Mouse (Mus musculus): Measurements from ENCODE around the gene Cnpy2. TPM values are rescaled to one million over a fixed set of nuclear protein-coding genes. Genes with fewer than 3 reads are reported as not detected.
A peak's percentile ranks its signal among the peaks of the same experiment; 100 is the strongest.

Cnpy2 gene
- total and polyA plus RNA-seq, 3 experiments: 57.9 to 74.0 (median 60.5) TPM

GRCm38 (mm10) chr10:128340257-128340656, 18.0 kb downstream of the Cnpy2 start:
- Histone ChIP-seq H3K4me3 (ENCODE audit: low read depth, low read length) (no peak overlapping the region), H3K36me3 (replicated peaks) (peaks cover 41% of the 10 kb centered on the region), H3K4me1 (ENCODE audit: insufficient read depth, low read depth, low read length) (peaks cover 82% of the 10 kb centered on the region), H3K27me3 (ENCODE audit: insufficient read depth, low read length) (no peaks in the 10 kb centered on the region), H3K9me3 (replicated peaks) (no peaks in the 10 kb centered on the region)
- ATAC-seq (ENCODE audit: extremely low read depth, insufficient number of reproducible peaks, low FRiP score, poor library complexity, severe bottlenecking) (no peak), DNase-seq (ENCODE audit: low spot score) (no peak)
- TF ChIP-seq POLR2AphosphoS5 (IDR thresholded peaks at IDR 0.05; ENCODE audit: insufficient replicate concordance, low read depth, low read length): no peak
- no peak for TF ChIP-seq CTCF (IDR thresholded peaks at IDR 0.05; ENCODE audit: low read depth, low read length)
- TF ChIP-seq GATA1 (IDR thresholded peaks at IDR 0.05; ENCODE audit: borderline replicate concordance, low read length): no peak
- TF ChIP-seq TAL1 (conservative IDR thresholded peaks at IDR 0.05; ENCODE audit: low read depth, low read length): no peak
- no peak for TF ChIP-seq GATA2 (IDR thresholded peaks at IDR 0.05; ENCODE audit: borderline replicate concordance, low read depth, low read length)

DNA sequence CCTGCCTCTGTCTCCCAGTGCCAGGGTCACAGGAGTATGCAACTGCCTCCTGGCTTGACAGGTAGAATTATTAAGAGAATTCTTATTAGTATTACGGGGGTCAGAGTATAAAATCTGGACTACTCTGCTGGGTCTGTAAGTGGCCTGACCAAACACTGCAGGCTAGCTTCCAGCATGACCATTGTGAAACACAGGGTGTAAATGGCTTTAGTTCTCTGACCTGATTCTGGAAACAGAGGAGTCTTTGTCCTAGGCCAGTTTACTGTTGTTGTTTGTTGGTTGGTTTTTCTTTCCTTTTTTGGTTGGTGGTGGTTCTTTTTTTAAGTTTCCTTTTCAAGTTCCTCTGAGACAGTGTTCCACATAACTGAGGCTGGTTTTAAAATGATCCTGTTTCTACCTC, 21.2 kb downstream of the Cnpy2 start:
- DNase-seq (ENCODE audit: low spot score) (no peak), ATAC-seq (ENCODE audit: extremely low read depth, insufficient number of reproducible peaks, low FRiP score, poor library complexity, severe bottlenecking) (no peak)
- TF ChIP-seq CTCF (IDR thresholded peaks at IDR 0.05; ENCODE audit: low read depth, low read length) (no peak), TAL1 (conservative IDR thresholded peaks at IDR 0.05; ENCODE audit: low read depth, low read length) (no peak), POLR2AphosphoS5 (IDR thresholded peaks at IDR 0.05; ENCODE audit: insufficient replicate concordance, low read depth, low read length) (no peak), GATA2 (IDR thresholded peaks at IDR 0.05; ENCODE audit: borderline replicate concordance, low read depth, low read length) (no peak), GATA1 (IDR thresholded peaks at IDR 0.05; ENCODE audit: borderline replicate concordance, low read length) (no peak)
- Histone ChIP-seq H3K27me3 (ENCODE audit: insufficient read depth, low read length) (no peaks in the 10 kb centered on the region), H3K4me3 (ENCODE audit: low read depth, low read length) (no peak overlapping the region; the same call in 1 of the 2 replicates), H3K36me3 (replicated peaks) (peaks cover 61% of the 10 kb centered on the region), H3K4me1 (ENCODE audit: insufficient read depth, low read depth, low read length) (peaks cover 75% of the 10 kb centered on the region), H3K9me3 (replicated peaks) (no peaks in the 10 kb centered on the region)

DNA sequence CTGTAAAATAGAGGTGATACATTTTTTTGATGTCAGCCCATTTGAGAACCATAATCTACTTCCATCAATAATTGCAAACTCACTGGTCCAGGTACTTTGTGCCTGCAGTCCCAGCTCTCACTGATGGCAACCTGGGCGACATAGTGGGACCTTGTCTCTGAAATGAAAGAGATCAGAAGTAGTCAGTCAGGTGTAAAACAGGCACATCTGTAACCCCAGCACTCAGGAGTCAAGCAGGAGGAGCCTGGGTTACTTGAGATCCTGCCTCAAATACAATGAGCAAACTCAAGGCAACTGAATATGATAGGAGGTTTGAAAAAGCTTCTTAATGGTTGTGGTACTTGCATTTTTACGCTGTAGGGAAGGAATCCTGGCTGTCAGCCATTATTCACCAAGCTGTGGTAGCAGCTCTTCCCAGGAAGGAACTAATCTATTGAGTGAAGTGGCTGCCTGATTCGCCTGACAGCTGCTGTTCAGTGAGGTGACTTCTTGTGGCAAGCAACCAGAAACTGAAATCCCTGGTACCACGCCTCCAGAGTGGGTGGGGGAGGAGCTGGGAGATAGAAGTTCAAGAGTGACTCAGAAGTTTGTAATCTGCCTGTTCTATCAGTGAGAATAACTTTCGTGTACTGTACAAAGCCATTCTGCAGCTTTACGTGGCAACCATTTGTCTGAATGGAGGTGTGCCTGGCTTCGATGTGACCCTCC, 22.5 kb downstream of the Cnpy2 start:
- peak; percentile 96 for ATAC-seq (ENCODE audit: extremely low read depth, insufficient number of reproducible peaks, low FRiP score, poor library complexity, severe bottlenecking)
- H3K27me3 ChIP-seq (ENCODE audit: insufficient read depth, low read length): no peaks in the 10 kb centered on the region
- TF ChIP-seq POLR2AphosphoS5 (IDR thresholded peaks at IDR 0.05; ENCODE audit: insufficient replicate concordance, low read depth, low read length): no peak
- no peak for TF ChIP-seq CTCF (IDR thresholded peaks at IDR 0.05; ENCODE audit: low read depth, low read length)
- TF ChIP-seq GATA2 (IDR thresholded peaks at IDR 0.05; ENCODE audit: borderline replicate concordance, low read depth, low read length): no peak
- TF ChIP-seq GATA1 (IDR thresholded peaks at IDR 0.05; ENCODE audit: borderline replicate concordance, low read length): no peak
- TF ChIP-seq TAL1 (conservative IDR thresholded peaks at IDR 0.05; ENCODE audit: low read depth, low read length): no peak
- H3K9me3 ChIP-seq (replicated peaks): no peaks in the 10 kb centered on the region
- DNase-seq (ENCODE audit: low spot score): peak; percentile 63
- H3K4me3 ChIP-seq (ENCODE audit: low read depth, low read length): peak overlapping the region; percentile 53; the same call in 1 of the 2 replicates
- H3K4me1 ChIP-seq (ENCODE audit: insufficient read depth, low read depth, low read length): peaks cover 62% of the 10 kb centered on the region
- peaks cover 62% of the 10 kb centered on the region for H3K36me3 ChIP-seq (replicated peaks)

DNA sequence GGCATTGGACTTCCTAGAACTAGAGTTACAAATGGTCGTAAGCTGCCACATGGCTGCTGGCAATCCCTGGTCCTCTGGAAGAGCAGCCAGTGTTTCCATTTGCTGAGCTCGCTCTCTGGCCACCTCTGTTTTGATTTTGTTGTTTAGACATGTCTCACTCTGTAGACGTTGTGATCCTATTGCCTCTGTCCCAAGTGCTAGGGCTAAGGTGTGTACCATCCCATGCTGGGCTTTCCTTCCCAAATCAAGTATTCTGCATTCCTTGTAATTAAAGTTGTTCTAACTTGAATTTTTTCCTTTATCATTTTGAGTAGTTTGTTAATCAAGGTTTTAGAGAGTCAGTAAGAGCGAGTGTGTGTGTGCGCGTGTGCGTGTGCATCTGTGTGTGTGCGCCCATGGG, 25.3 kb downstream of the Cnpy2 start:
- DNase-seq (ENCODE audit: low spot score): no peak
- TF ChIP-seq GATA2 (IDR thresholded peaks at IDR 0.05; ENCODE audit: borderline replicate concordance, low read depth, low read length) (no peak), CTCF (IDR thresholded peaks at IDR 0.05; ENCODE audit: low read depth, low read length) (no peak), GATA1 (IDR thresholded peaks at IDR 0.05; ENCODE audit: borderline replicate concordance, low read length) (no peak), TAL1 (conservative IDR thresholded peaks at IDR 0.05; ENCODE audit: low read depth, low read length) (no peak), POLR2AphosphoS5 (IDR thresholded peaks at IDR 0.05; ENCODE audit: insufficient replicate concordance, low read depth, low read length) (no peak)
- Histone ChIP-seq H3K4me1 (ENCODE audit: insufficient read depth, low read depth, low read length) (peaks cover 39% of the 10 kb centered on the region), H3K36me3 (replicated peaks) (peaks cover 69% of the 10 kb centered on the region), H3K9me3 (replicated peaks) (no peaks in the 10 kb centered on the region), H3K27me3 (ENCODE audit: insufficient read depth, low read length) (no peaks in the 10 kb centered on the region), H3K4me3 (ENCODE audit: low read depth, low read length) (no peak overlapping the region)
- ATAC-seq (ENCODE audit: extremely low read depth, insufficient number of reproducible peaks, low FRiP score, poor library complexity, severe bottlenecking): no peak

GRCm38 (mm10) chr10:128358796-128359195, 36.5 kb downstream of the Cnpy2 start:
- 0 out of 2 replicates have a peak, but pooled peaks cover 3% of the 10 kb centered on the region for H3K4me1 ChIP-seq (ENCODE audit: insufficient read depth, low read depth, low read length)
- H3K36me3 ChIP-seq (replicated peaks): peaks cover 90% of the 10 kb centered on the region
- no peak overlapping the region for H3K4me3 ChIP-seq (ENCODE audit: low read depth, low read length)
- DNase-seq (ENCODE audit: low spot score): no peak
- no peaks in the 10 kb centered on the region for H3K27me3 ChIP-seq (ENCODE audit: insufficient read depth, low read length)
- ATAC-seq (ENCODE audit: extremely low read depth, insufficient number of reproducible peaks, low FRiP score, poor library complexity, severe bottlenecking): no peak
- TF ChIP-seq GATA2 (IDR thresholded peaks at IDR 0.05; ENCODE audit: borderline replicate concordance, low read depth, low read length): no peak
- no peak for TF ChIP-seq GATA1 (IDR thresholded peaks at IDR 0.05; ENCODE audit: borderline replicate concordance, low read length)
- peak; percentile 40 for TF ChIP-seq CTCF (IDR thresholded peaks at IDR 0.05; ENCODE audit: low read depth, low read length)
- TF ChIP-seq POLR2AphosphoS5 (IDR thresholded peaks at IDR 0.05; ENCODE audit: insufficient replicate concordance, low read depth, low read length): no peak
- no peak for TF ChIP-seq TAL1 (conservative IDR thresholded peaks at IDR 0.05; ENCODE audit: low read depth, low read length)
- H3K9me3 ChIP-seq (replicated peaks): no peaks in the 10 kb centered on the region

GRCm38 (mm10) chr10:128359226-128359625, 37.0 kb downstream of the Cnpy2 start:
- H3K4me1 ChIP-seq (ENCODE audit: insufficient read depth, low read depth, low read length): 0 out of 2 replicates have a peak, but pooled peaks cover 3% of the 10 kb centered on the region
- no peaks in the 10 kb centered on the region for H3K27me3 ChIP-seq (ENCODE audit: insufficient read depth, low read length)
- peaks cover 88% of the 10 kb centered on the region for H3K36me3 ChIP-seq (replicated peaks)
- DNase-seq (ENCODE audit: low spot score) (no peak), ATAC-seq (ENCODE audit: extremely low read depth, insufficient number of reproducible peaks, low FRiP score, poor library complexity, severe bottlenecking) (no peak)
- H3K4me3 ChIP-seq (ENCODE audit: low read depth, low read length): no peak overlapping the region
- no peaks in the 10 kb centered on the region for H3K9me3 ChIP-seq (replicated peaks)
- TF ChIP-seq CTCF (IDR thresholded peaks at IDR 0.05; ENCODE audit: low read depth, low read length): no peak
- TF ChIP-seq TAL1 (conservative IDR thresholded peaks at IDR 0.05; ENCODE audit: low read depth, low read length): no peak
- no peak for TF ChIP-seq GATA1 (IDR thresholded peaks at IDR 0.05; ENCODE audit: borderline replicate concordance, low read length)
- TF ChIP-seq GATA2 (IDR thresholded peaks at IDR 0.05; ENCODE audit: borderline replicate concordance, low read depth, low read length): no peak
- TF ChIP-seq POLR2AphosphoS5 (IDR thresholded peaks at IDR 0.05; ENCODE audit: insufficient replicate concordance, low read depth, low read length): no peak

Measured in G1E (cell line).